In the genomic region with DNA sequence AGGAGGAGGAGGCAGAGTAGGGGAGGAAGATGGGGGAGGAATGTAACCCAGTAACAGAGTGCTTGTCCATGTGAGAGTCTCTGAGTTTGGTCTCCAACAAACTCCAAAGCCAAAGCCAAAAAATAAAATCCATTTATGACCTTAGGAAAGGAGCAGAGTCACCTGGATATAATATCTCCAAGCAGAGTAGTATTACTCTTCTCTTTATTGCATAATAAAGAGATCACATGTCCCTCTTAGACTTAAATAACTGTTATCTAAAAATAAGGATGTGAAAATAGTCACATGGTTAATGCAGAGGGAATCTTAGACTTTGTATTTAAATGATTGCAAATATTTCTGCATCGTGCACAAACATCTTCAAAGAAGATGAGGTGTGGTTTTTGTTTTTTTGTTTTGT, we compare ENCODE assay signal across 16 mouse cellular contexts.
"Had no signal": no experiment of that assay in that cellular context is flagged by ENCODE, and none has a peak within 500 bp of the region (broad histone marks: within the 10 kb centered on the region; RNA-seq: fewer than 3 reads in every experiment).

No protein-coding gene starts in this region.

- H3K27ac ChIP-seq: liver, embryonic 14.5 days; macrophage; midbrain, embryonic 13.5 days; midbrain, embryonic 15.5 days; neural tube, embryonic 12.5 days; stomach, embryonic 15.5 days; stomach, postnatal 0 days had no signal

- H3K4me1 ChIP-seq: midbrain, embryonic 13.5 days; midbrain, embryonic 15.5 days; neural tube, embryonic 12.5 days; stomach, embryonic 15.5 days had no signal

- DNase-seq: lung, adult 18-20 months; lung, embryonic 14.5 days; lung, postnatal 14 days; lung, postnatal 36 days; right cerebral cortex, postnatal 14 days; thymus, adult 2 months; thymus, postnatal 25 days; thymus, postnatal 4 days had no signal

- H3K4me3 ChIP-seq: megakaryocyte, embryonic 14.5 days; midbrain, embryonic 13.5 days; midbrain, embryonic 15.5 days; neural tube, embryonic 12.5 days; stomach, embryonic 15.5 days had no signal
